Mouse (Mus musculus) kidney, embryonic 16.5 days (tissue): ENCODE measurements around the gene Dthd1. TPM values are rescaled to one million over a fixed set of nuclear protein-coding genes. Genes with fewer than 3 reads are reported as not detected.

Source experiments
- ATAC-seq: fragments of 200-750 bp; cut with Nextera tagmentation; 2 replicates; pipeline ENCODE4 v1.8.0; 2017; ENCODE audit warnings: moderate TSS enrichment; ENCODE audit not compliant: low FRiP score, low TSS enrichment
- H3K27ac ChIP-seq: fragments of 300-500 bp; sonication (generic); 2 replicates; pipeline ENCODE4 v1.5.1; 2014; ENCODE audit warnings: low read length
- H3K27me3 ChIP-seq: fragments of 300-500 bp; sonication (generic); 2 replicates; pipeline ENCODE4 v1.6.1; 2014; ENCODE audit warnings: low read length, control low read depth, mixed read lengths; ENCODE audit not compliant: insufficient read depth
- H3K36me3 ChIP-seq: fragments of 300-500 bp; sonication (generic); 2 replicates; pipeline ENCODE4 v1.6.1; 2014; ENCODE audit warnings: low read length, control low read depth, mixed read lengths; ENCODE audit not compliant: insufficient read depth
- H3K4me1 ChIP-seq: fragments of 300-500 bp; sonication (generic); 2 replicates; pipeline ENCODE4 v1.6.1; 2014; ENCODE audit warnings: low read length, control low read depth, mixed read lengths; ENCODE audit not compliant: insufficient read depth
- H3K4me2 ChIP-seq: fragments of 300-500 bp; sonication (generic); replicated peaks from 2 replicates; pipeline ENCODE4 v1.6.1; 2014; ENCODE audit warnings: low read depth, low read length
- H3K4me3 ChIP-seq: fragments of 300-500 bp; sonication (generic); 2 replicates; pipeline ENCODE4 v1.5.1; 2014; ENCODE audit warnings: mild to moderate bottlenecking, low read length
- H3K9ac ChIP-seq: fragments of 300-500 bp; sonication (generic); replicated peaks from 2 replicates; pipeline ENCODE4 v1.6.1; 2014; ENCODE audit warnings: low read length
- H3K9me3 ChIP-seq: fragments of 300-500 bp; sonication (generic); 2 replicates; pipeline ENCODE4 v1.6.1; 2016; ENCODE audit warnings: low read length, control low read depth
- WGBS: fragments of 180-500 bp; shearing (Covaris S2); extraction: QIAGEN DNeasy Blood & Tissue Kit; methylation state at CpG from one replicate; pipeline ENCODE4 v1.1.7; 2014; 5-methylcytosine and 5-hydroxymethylcytosine counted together
- polyA plus RNA-seq: library from polyadenylated mRNA; unstranded; fragments of >200 nt; fragmentation: Nextera tagmentation; extraction: Ambion mirVana; gene quantifications from 2 replicates; pipeline ENCODE4 v1.2.1, GENCODE M21; 2015

The Dthd1 gene
- polyA plus RNA-seq, 1 experiment from 2014 or later: not detected

- no peak overlapping the region for H3K4me2 ChIP-seq
- H3K4me3 ChIP-seq: no peak overlapping the region
- no peaks in the 10 kb centered on the region for H3K9me3 ChIP-seq
- H3K4me1 ChIP-seq: no peaks in the 10 kb centered on the region
- no peak overlapping the region for H3K9ac ChIP-seq
- H3K27ac ChIP-seq: no peak overlapping the region
- H3K36me3 ChIP-seq: no peaks in the 10 kb centered on the region
- ATAC-seq: no peak
- 93% methylated on average over 1 of the region's 1 CpGs for WGBS
- no peaks in the 10 kb centered on the region for H3K27me3 ChIP-seq
Measured at GRCm38 (mm10) chr5:62792776-62793175, 20.8 kb upstream of the Dthd1 start.

- Histone ChIP-seq H3K9me3 (no peaks in the 10 kb centered on the region), H3K9ac (no peak overlapping the region), H3K27ac (no peak overlapping the region), H3K4me3 (no peak overlapping the region), H3K36me3 (no peaks in the 10 kb centered on the region), H3K4me2 (no peak overlapping the region), H3K4me1 (no peaks in the 10 kb centered on the region), H3K27me3 (no peaks in the 10 kb centered on the region)
- 82% methylated on average over 1 of the region's 1 CpGs for WGBS
- ATAC-seq: no peak
Measured at GRCm38 (mm10) chr5:62814072-62814414, 420 bp downstream of the Dthd1 start.

- no peak overlapping the region for H3K4me3 ChIP-seq
- no peaks in the 10 kb centered on the region for H3K27me3 ChIP-seq
- H3K4me2 ChIP-seq: no peak overlapping the region
- H3K4me1 ChIP-seq: no peaks in the 10 kb centered on the region
- no peak overlapping the region for H3K9ac ChIP-seq
- H3K27ac ChIP-seq: no peak overlapping the region
- H3K36me3 ChIP-seq: no peaks in the 10 kb centered on the region
- WGBS: 78% methylated on average over 1 of the region's 1 CpGs
- no peak for ATAC-seq
- no peaks in the 10 kb centered on the region for H3K9me3 ChIP-seq
Measured at GRCm38 (mm10) chr5:62815741-62816140, 2.1 kb downstream of the Dthd1 start.

- H3K36me3 ChIP-seq: no peaks in the 10 kb centered on the region
- H3K4me1 ChIP-seq: no peaks in the 10 kb centered on the region
- H3K9me3 ChIP-seq: no peaks in the 10 kb centered on the region
- no peak overlapping the region for H3K27ac ChIP-seq
- H3K9ac ChIP-seq: no peak overlapping the region
- ATAC-seq: no peak
- no peak overlapping the region for H3K4me2 ChIP-seq
- no peaks in the 10 kb centered on the region for H3K27me3 ChIP-seq
- 66% methylated on average over 2 of the region's 2 CpGs for WGBS
- no peak overlapping the region for H3K4me3 ChIP-seq
Measured at GRCm38 (mm10) chr5:62819567-62819966, 5.9 kb downstream of the Dthd1 start.

- H3K4me3 ChIP-seq: no peak overlapping the region
- H3K4me2 ChIP-seq: no peak overlapping the region
- H3K27me3 ChIP-seq: no peaks in the 10 kb centered on the region
- no peak for ATAC-seq
- H3K27ac ChIP-seq: no peak overlapping the region
- H3K4me1 ChIP-seq: no peaks in the 10 kb centered on the region
- no peaks in the 10 kb centered on the region for H3K36me3 ChIP-seq
- no peaks in the 10 kb centered on the region for H3K9me3 ChIP-seq
- H3K9ac ChIP-seq: no peak overlapping the region
- 74% methylated on average over 8 of the region's 8 CpGs for WGBS
Measured at GRCm38 (mm10) chr5:62820363-62821271, 7.0 kb downstream of the Dthd1 start.

GRCm38 (mm10) chr5:62842955-62843730, 29.5 kb downstream of the Dthd1 start:
- no peak overlapping the region for H3K27ac ChIP-seq
- no peaks in the 10 kb centered on the region for H3K27me3 ChIP-seq
- H3K4me3 ChIP-seq: no peak overlapping the region
- no peaks in the 10 kb centered on the region for H3K36me3 ChIP-seq
- 90% methylated on average over 3 of the region's 3 CpGs for WGBS
- H3K9ac ChIP-seq: no peak overlapping the region
- no peak overlapping the region for H3K4me2 ChIP-seq
- H3K9me3 ChIP-seq: no peaks in the 10 kb centered on the region
- ATAC-seq: no peak
- no peaks in the 10 kb centered on the region for H3K4me1 ChIP-seq

GRCm38 (mm10) chr5:62846571-62847131, 33.0 kb downstream of the Dthd1 start:
- Histone ChIP-seq H3K27ac (no peak overlapping the region), H3K4me1 (no peaks in the 10 kb centered on the region), H3K36me3 (no peaks in the 10 kb centered on the region), H3K4me3 (no peak overlapping the region), H3K4me2 (no peak overlapping the region), H3K9ac (no peak overlapping the region), H3K9me3 (no peaks in the 10 kb centered on the region), H3K27me3 (no peaks in the 10 kb centered on the region)
- ATAC-seq: no peak
- WGBS: 81% methylated on average over 6 of the region's 6 CpGs

- Histone ChIP-seq H3K4me2 (no peak overlapping the region), H3K27me3 (no peaks in the 10 kb centered on the region), H3K27ac (no peak overlapping the region), H3K4me1 (no peaks in the 10 kb centered on the region), H3K4me3 (no peak overlapping the region), H3K9ac (no peak overlapping the region), H3K9me3 (no peaks in the 10 kb centered on the region), H3K36me3 (no peaks in the 10 kb centered on the region)
- no peak for ATAC-seq
- 80% methylated on average over 2 of the region's 2 CpGs for WGBS
Measured at GRCm38 (mm10) chr5:62851337-62851736, 37.7 kb downstream of the Dthd1 start.

- Histone ChIP-seq H3K9me3 (no peaks in the 10 kb centered on the region), H3K9ac (no peak overlapping the region), H3K27ac (no peak overlapping the region), H3K27me3 (no peaks in the 10 kb centered on the region), H3K4me3 (no peak overlapping the region), H3K4me2 (no peak overlapping the region), H3K4me1 (no peaks in the 10 kb centered on the region), H3K36me3 (no peaks in the 10 kb centered on the region)
- ATAC-seq: no peak
- 86% methylated on average over 4 of the region's 4 CpGs for whole genome bisulfite sequencing
Measured at GRCm38 (mm10) chr5:62854361-62854844, 40.8 kb downstream of the Dthd1 start.
